Mouse (Mus musculus) cerebellum, postnatal 4 days (tissue): ENCODE measurements around the gene Tex36.

Experiments used
- DNase-seq, 2 experiments: peaks; one replicate each; pipeline ENCODE4 v3.0.0; 2022; ENCODE audit warnings: low spot score in 2 of 2, mixed read lengths in 1 of 2

Tex36 gene

GRCm38 (mm10) chr7:133602058-133602457, at the start of gene Tex36:
Gene Tex36 (minus strand): TSS chr7:133602158.
- no peak for DNase-seq

- DNase-seq: no peak
These were observed 43.8 kb upstream of the Tex36 start for GRCm38 (mm10) chr7:133645716-133646115.

DNA sequence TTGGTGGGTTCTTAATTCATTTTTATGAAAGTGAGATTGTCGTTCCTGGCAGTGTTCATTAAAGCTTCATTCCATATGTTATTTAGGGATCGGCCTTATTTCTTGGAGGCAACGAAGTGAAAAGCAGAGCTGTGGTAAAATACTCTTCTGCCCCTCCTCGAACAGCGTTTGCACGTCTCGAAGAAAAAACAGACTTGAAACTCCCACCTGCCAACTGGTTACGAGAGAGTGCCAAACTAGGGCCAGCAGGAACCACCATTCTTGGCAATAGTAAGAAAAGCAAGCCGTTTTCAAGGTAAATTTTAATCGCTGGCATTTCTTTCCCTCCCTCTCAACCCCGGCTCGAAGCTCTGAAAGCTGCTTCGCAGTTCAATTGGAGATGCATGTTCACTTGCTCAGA, 36.9 kb upstream of the Tex36 start:
- no peak for DNase-seq

DNA sequence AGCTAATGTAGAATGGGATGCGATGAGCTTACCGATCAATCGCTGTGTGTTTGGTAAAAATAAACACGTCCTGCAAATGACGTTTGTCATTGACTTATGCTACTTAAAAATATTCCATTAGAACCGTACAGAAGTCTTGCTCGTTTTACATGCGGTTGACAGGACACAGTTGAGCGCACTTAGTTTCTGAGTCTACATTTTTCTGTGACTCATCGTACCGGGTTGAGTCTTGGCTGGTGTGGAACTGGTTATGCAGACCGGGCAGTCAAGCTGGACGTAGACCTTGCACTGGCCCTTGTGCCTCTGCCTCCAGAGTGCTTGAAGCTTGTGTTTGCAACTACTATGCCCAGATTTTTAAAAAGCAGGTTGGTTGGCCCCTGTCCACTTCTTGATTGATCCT, 36.3 kb upstream of the Tex36 start:
- DNase-seq: no peak

GRCm38 (mm10) chr7:133637361-133638305, 35.7 kb upstream of the Tex36 start, which contains the start of gene Edrf1:
Gene Edrf1 (plus strand): TSS chr7:133637543.
- DNase-seq: peak; percentile 89 to 96

DNA sequence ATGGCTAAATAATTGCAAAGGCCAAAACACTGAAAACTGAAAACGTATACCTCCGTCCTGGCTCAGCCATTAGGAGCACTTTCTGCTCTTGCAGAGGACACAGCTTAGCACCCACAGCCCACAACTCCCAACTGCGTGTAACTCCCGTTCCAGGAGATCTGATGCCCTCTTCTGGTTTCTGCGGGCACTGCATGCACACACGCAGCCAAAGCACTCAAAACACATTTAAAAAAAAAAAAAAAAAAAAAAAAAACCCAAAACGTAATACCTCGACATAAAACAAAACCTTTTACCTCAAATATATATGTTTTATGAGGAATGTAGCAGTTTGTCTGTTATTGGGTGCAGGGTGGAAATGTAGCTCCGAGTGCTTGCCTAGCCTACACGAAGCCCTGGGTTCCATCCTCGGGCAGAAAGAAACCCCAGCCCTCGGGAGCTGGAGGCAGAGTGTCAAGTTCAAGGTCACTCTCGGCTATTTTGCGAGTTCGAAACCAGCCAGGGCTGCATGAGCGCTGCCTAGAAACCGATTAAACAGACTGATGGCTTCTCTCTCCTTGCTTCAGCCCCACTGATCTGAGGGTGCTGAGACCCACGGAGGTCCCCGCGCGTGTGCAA, 34.9 kb upstream of the Tex36 start:
- peak; percentile 88 to 94 for DNase-seq

- DNase-seq: no peak
These were observed 33.1 kb upstream of the Tex36 start for GRCm38 (mm10) chr7:133634932-133635650.

DNA sequence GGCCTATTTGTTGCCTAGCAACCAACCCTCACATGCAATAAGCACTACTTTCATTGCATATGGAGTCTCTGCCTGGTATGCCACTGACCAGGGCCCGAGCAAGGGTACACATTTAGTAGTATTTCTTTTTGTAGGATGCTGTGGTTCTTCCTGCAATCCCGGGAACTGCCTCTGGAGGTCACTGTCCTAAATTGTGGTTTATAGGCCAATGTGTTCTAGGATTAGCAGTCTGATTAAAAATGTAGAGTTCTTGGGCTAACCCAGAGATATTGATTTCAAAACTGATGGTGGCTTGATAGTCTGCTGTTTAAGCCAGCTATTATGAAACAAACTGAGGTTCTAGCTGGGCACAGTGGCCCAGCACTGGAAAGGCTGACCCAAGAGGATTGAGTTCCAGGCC, 30.5 kb upstream of the Tex36 start:
- peak; percentile 48 to 66 for DNase-seq

DNA sequence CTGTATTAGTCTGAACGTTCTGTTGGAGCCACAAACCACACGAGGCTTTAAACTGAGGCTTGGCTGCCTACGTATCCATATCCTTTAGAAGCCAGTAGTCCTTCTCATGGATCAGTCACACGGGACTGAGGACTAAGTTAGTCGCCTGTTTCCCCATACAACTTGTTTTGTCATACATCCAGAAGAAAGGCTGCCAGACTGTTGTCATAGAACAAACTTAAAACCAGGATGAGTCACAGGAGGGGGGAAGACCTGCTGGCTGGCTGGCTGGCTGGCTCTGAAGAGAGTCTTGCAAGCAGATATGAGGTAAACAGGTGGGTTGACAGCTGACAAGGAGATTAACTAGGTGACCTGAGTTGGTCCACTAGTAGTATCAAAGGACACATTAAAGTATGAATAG, 28.9 kb upstream of the Tex36 start:
- DNase-seq: no peak

DNA sequence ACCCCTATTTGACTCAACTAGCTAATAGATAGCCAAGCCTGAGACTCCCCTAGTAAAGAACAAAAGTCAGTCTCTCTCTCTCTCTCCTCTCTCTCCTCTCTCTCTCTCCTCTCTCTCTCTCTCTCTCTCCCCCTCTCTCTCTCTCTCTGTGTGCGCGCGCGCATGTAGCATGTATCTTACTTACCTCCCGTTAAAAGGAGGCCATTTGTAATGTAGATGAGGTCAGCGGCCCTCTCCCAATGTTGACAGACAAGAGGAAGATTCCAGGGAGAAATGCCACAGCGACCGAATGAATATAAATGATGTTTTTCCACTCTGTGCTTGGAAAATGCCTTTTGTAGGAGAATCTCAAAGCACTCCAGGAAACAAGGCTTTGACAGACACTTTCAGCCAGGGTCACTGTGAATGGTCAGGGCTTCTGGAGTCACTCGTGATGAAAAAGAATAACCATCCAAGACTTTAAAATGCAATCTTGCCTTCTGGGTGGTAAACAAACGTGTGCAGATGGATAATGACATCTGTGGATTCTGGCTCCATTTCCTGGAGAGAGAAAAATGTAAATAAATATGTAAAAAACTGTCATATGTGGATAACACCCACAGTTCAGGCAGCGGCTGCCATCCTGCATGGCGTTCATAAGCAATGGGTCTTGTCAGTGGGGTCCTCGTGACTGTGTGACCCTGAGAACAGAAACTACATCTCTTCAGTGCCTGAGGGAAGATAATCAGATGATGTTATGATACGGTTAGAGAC, 25.4 kb upstream of the Tex36 start:
- DNase-seq: no peak

DNA sequence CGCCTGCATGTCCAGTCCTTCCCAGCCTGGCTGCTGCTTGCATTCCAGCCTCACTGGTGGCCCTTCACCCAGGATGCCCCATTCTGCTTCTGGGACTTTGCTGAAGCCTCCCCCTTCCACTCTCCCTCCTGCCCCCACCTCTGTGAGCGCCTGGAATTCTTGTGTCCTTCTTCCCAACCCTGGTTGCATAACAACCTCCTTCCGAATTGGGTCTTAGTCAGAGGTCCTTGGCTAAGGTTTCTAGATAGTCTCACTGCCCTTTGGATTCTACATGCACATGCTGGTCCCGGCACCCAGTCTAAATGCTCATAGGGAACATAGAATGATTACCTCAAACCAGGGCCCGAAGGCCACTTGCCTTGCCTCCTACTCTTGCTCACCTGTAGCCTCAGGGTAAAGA, 21.3 kb upstream of the Tex36 start:
- no peak for DNase-seq

GRCm38 (mm10) chr7:133620721-133621120, 18.8 kb upstream of the Tex36 start:
- no peak for DNase-seq

GRCm38 (mm10) chr7:133612981-133613380, 11.0 kb upstream of the Tex36 start:
- DNase-seq: no peak

DNA sequence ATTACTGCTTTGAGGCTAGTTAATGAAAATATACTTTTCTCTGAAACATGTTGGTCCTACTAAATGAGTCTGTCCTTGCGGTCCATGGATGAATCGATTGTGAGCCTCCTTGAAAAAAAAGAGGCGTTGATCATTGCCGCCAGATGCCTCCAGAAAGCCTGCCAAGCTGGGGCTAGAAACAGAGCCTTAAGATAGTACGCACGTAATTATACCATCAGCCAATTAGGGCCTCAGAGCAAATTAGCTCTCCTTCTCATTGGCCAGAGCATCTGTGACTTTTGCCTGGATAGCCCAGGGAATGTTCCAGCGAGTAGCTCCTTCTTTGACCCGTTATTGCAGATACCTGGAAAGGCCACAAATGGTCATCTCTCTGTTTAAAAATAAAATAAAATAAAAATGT, 7.6 kb upstream of the Tex36 start:
- peak in 1 of 2 experiments; percentile 30 for DNase-seq

DNA sequence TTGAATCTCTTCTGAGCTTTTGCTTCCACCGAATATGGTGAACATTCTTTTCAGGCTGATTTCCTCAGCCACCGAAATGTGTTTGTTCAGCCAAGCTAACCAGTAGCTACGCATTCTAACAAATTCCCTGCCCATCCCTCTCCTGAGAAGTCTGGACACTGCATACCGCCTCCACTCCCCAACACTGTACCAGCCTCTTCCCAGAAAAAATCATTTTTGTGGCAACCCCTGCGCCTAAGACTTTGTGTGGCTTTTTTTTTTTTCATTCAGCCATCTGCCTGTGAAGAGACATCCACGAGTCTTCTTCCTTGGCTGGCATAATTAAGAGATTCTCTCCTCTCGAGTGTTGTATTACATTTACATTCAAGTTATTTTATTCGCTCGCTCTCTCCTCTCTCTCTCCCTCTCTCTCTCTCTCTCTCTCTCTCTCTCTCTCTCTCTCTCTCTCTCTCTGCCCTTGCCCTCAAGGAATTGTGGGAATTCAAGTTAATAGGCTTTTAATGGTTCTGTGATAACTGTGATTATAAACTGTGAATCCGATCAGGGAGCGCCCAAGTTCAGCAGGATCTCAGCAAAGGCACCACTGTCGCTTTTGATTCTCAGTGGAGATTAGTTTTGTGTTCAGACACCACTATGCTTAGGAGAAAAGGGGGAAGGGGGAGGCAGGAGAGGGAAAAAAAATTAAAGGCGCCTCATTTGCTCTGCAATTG, 6.8 kb upstream of the Tex36 start:
- no peak for DNase-seq

GRCm38 (mm10) chr7:133607883-133608575, 6.1 kb upstream of the Tex36 start:
- no peak for DNase-seq

DNA sequence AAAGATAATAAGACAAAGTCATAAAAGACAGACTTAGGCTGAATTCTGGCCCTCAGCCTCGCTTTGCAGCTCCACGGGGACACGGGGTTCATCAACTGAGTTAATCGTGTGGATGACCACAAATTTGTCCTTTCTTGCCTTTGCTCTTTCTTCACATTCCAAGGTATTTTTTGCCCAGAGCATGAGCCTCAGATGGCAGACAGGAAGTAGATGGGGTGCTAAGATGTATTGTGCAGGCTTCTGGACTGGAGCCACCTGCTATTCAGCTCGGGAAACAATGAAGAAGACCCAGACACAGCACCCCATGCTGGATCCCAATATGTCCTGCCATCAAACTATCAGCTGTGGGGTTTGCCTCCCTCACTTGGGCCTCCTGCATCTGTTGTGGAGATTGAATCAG, 5.4 kb upstream of the Tex36 start:
- DNase-seq: no peak

DNA sequence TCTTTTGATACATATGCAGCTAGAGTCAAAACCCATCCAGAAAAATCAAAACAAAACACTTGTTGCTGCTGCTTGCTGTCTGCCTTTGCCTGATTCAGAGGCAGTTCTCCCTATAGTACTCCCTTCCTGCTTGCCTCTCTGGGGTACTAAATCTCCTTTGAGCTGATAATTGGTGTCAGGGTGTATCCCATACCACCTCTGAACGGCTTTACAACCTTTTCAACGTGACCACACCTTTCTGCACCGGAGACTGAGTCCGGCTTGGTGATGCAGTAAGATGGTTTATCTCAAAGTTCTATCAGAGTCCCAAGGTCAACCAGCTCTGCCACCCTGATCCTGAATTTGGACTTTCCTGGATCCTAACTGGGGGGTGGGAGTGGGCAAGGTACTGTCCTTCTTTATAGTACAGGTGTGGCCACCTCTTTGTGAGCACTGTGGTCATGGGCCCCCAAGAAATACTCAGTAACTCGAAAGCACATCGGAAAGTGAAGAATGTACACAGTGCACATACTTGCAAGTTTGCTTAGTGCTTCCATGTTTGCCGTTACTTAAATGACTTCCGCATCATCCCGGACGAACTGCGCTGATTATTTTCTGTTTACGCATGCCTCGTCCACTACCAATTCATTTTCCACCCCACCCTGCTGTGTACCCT, 2.6 kb upstream of the Tex36 start:
- no peak for DNase-seq

GRCm38 (mm10) chr7:133603156-133603555, 1.2 kb upstream of the Tex36 start:
- no peak for DNase-seq

GRCm38 (mm10) chr7:133600558-133600957, 1.4 kb downstream of the Tex36 start:
- DNase-seq: no peak
